Mouse (Mus musculus): ENCODE measurements around the gene 2310007B03Rik.

The 2310007B03Rik gene

GRCm38 (mm10) chr1:93159566-93160500 is 915 bp downstream of the 2310007B03Rik start:
- peak; percentile 39 to 49 for DNase-seq

- no peak for DNase-seq
These were observed 1.8 kb downstream of the 2310007B03Rik start for GRCm38 (mm10) chr1:93158916-93159315.

GRCm38 (mm10) chr1:93157566-93157965 is 3.2 kb downstream of the 2310007B03Rik start:
- no peak for DNase-seq

- DNase-seq = no peak
These were observed 9.7 kb downstream of the 2310007B03Rik start for GRCm38 (mm10) chr1:93150907-93151661.

GRCm38 (mm10) chr1:93144176-93144575 is 16.6 kb downstream of the 2310007B03Rik start:
- no peak for DNase-seq

- no peak for DNase-seq
These were observed 17.9 kb downstream of the 2310007B03Rik start for GRCm38 (mm10) chr1:93142871-93143270.

GRCm38 (mm10) chr1:93139713-93140112 is 21.0 kb downstream of the 2310007B03Rik start:
- no peak for DNase-seq

GRCm38 (mm10) chr1:93138534-93138933 is 22.2 kb downstream of the 2310007B03Rik start:
- no peak for DNase-seq

GRCm38 (mm10) chr1:93135036-93135526 is 25.7 kb downstream of the 2310007B03Rik start, which contains the start of gene Agxt:
Gene Agxt, plus strand, starts transcription at chr1:93135240.
- DNase-seq = no peak

GRCm38 (mm10) chr1:93132676-93133075 is 28.1 kb downstream of the 2310007B03Rik start:
- DNase-seq = no peak

- no peak for DNase-seq
These were observed 30.3 kb downstream of the 2310007B03Rik start for GRCm38 (mm10) chr1:93130242-93130983.

- peak; percentile 69 to 70 for DNase-seq
These were observed 31.9 kb downstream of the 2310007B03Rik start for GRCm38 (mm10) chr1:93128710-93129349.

- no peak for DNase-seq
These were observed 32.5 kb downstream of the 2310007B03Rik start for GRCm38 (mm10) chr1:93128209-93128608.

GRCm38 (mm10) chr1:93125256-93125655 is 35.5 kb downstream of the 2310007B03Rik start:
- DNase-seq = no peak

GRCm38 (mm10) chr1:93124066-93124465 is 36.7 kb downstream of the 2310007B03Rik start:
- no peak for DNase-seq

- DNase-seq = no peak
These were observed 37.4 kb downstream of the 2310007B03Rik start for GRCm38 (mm10) chr1:93123179-93123854.

GRCm38 (mm10) chr1:93118816-93119215 is 41.9 kb downstream of the 2310007B03Rik start:
- no peak for DNase-seq

GRCm38 (mm10) chr1:93115471-93115870 is 45.3 kb downstream of the 2310007B03Rik start:
- no peak for DNase-seq

GRCm38 (mm10) chr1:93114713-93115463 is 45.9 kb downstream of the 2310007B03Rik start:
- DNase-seq = peak; percentile 69 to 75

- no peak for DNase-seq
These were observed 58.0 kb downstream of the 2310007B03Rik start for GRCm38 (mm10) chr1:93102700-93103099.
